Mouse (Mus musculus) olfactory bulb, adult 2 months (tissue): Measurements from ENCODE around the gene Ppp2r5d. TPM values are rescaled to one million over a fixed set of nuclear protein-coding genes. Genes with fewer than 3 reads are reported as not detected.

Experiments
- H3K27ac ChIP-seq: fragments of 200-500 bp; 2 replicates; pipeline ENCODE4 v1.5.1; 2012; ENCODE audit warnings: low read depth, low read length; ENCODE audit not compliant: insufficient read depth
- H3K4me1 ChIP-seq: fragments of 200-500 bp; 2 replicates; pipeline ENCODE4 v1.6.1; 2012; ENCODE audit warnings: low read length; ENCODE audit not compliant: control insufficient read depth, insufficient read depth
- H3K4me3 ChIP-seq: fragments of 200-500 bp; 2 replicates; pipeline ENCODE4 v1.5.1; 2012; ENCODE audit warnings: mild to moderate bottlenecking, low read depth, low read length, moderate library complexity; ENCODE audit not compliant: insufficient read depth
- CTCF ChIP-seq: fragments of 200-500 bp; IDR thresholded peaks from 2 replicates; pipeline ENCODE4 v1.5.1; 2012; ENCODE audit warnings: low read depth, mild to moderate bottlenecking, low read length, moderate library complexity; ENCODE audit not compliant: insufficient read depth
- POLR2A ChIP-seq: fragments of 200-500 bp; IDR thresholded peaks from 2 replicates; pipeline ENCODE4 v1.6.1; 2012; ENCODE audit warnings: mild to moderate bottlenecking, low read depth, low read length, moderate library complexity; ENCODE audit not compliant: insufficient read depth
- WGBS: fragments of 180-500 bp; shearing (Covaris S2); methylation state at CpG from one replicate; pipeline ENCODE4 v1.1.7; 2018; 5-methylcytosine and 5-hydroxymethylcytosine counted together
- polyA plus RNA-seq: library from polyadenylated mRNA; stranded (reverse); fragments of >200 nt; gene quantifications from 2 replicates; pipeline ENCODE4 v1.2.4, GENCODE M21; 2012; ENCODE audit warnings: low replicate concordance; ENCODE audit not compliant: missing spikeins, insufficient read depth, insufficient read length

Ppp2r5d gene
- polyA plus RNA-seq, 1 experiment = not detected

DNA sequence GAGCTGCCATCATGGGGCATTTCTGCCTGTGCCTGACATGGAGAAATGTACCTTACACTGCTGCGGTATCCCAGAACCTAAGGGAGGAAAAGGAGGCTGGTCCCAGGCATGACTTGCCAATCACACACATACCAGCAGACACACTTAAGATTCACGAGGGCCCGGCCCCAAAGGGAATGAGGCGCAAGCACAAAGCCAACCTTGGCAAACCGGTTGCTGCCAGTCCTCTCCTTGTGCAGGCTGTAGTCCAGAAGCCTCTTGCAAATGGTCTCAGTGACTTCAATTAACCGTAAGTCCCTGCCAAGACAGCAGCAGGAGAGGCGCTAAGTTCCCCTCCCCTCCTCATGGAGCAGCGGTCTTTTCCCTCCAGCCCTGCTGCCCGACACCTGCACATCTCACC is 38.1 kb upstream of the Ppp2r5d start:
- TF ChIP-seq CTCF (no peak), POLR2A (no peak)
- no peak overlapping the region for H3K4me3 ChIP-seq
- WGBS = 64% methylated on average over 9 of the region's 9 CpGs
- no peaks in the 10 kb centered on the region for H3K4me1 ChIP-seq
- no peak overlapping the region for H3K27ac ChIP-seq

DNA sequence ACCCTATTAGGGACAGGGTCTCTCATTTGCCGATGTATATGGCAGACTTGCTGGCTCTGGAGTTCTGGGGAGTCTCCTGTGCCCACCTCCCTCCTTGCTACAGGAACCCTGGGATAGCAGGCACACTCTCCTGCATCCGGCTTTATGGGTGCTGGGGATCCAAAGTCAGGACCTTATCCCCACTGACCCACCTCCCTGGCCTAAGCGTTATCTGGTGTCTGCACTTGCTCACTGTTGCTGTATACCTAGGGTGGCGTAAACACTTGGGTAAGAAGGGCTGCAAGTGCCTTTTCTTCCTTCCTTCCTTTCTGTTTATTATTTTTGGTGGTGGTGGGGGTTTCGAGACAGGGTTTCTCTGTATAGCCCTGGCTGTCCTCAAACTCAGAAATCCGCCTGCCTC is 36.4 kb upstream of the Ppp2r5d start:
- WGBS = 94% methylated on average over 6 of the region's 6 CpGs

DNA sequence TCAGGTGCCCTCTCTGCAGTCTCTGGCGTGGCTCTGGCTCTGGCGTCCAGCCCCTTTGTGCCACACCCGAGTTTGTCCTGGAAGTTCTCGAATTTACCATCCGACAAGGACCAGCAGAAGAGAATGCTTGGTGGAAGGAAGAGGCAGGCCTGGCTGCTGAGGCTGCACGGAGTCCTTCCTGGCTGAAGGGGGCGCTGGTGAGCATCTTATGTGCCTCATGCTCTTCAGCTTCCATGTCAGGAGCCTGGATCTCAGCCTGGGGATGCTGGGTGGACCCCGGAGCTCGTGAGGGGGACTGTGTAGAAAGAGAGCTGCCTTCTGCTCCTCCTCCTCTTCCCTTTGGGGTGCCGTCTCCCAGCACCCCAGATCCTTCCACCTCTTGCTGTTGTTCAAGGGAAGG is 31.2 kb upstream of the Ppp2r5d start:
- no peak for TF ChIP-seq POLR2A
- no peak for TF ChIP-seq CTCF

More for the DNA sequence above, 36.4 kb upstream of the Ppp2r5d start:
- H3K4me3 ChIP-seq = no peak overlapping the region
- H3K4me1 ChIP-seq = no peaks in the 10 kb centered on the region
- TF ChIP-seq POLR2A = no peak
- no peak for TF ChIP-seq CTCF
- no peak overlapping the region for H3K27ac ChIP-seq

DNA sequence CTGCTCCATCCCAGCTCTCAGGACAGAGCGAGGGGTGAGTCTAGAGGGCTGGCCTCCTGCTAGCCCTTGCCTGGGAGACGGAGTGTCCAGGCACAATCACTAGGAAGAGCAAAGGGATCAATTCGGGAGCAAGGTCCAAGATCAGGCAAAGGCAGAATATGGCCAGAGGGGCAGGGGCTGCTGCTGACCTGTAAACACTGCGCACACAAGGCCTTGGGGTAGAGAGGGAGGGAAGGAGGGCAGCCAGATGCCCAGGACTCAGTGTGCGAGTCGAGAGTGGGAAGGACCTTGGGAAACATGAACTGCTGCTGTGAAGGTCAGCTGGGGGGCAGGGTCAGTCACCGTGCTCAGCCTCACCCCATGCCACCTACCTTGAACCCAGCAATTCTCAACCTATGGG is 30.4 kb upstream of the Ppp2r5d start:
- no peak overlapping the region for H3K4me3 ChIP-seq
- 87% methylated on average over 7 of the region's 7 CpGs for WGBS
- H3K27ac ChIP-seq = no peak overlapping the region
- TF ChIP-seq CTCF = no peak
- H3K4me1 ChIP-seq = no peaks in the 10 kb centered on the region

More for the DNA sequence above, 31.2 kb upstream of the Ppp2r5d start:
- Histone ChIP-seq H3K27ac (no peak overlapping the region), H3K4me3 (no peak overlapping the region), H3K4me1 (no peaks in the 10 kb centered on the region)
- 59% methylated on average over 9 of the region's 10 CpGs for WGBS

DNA sequence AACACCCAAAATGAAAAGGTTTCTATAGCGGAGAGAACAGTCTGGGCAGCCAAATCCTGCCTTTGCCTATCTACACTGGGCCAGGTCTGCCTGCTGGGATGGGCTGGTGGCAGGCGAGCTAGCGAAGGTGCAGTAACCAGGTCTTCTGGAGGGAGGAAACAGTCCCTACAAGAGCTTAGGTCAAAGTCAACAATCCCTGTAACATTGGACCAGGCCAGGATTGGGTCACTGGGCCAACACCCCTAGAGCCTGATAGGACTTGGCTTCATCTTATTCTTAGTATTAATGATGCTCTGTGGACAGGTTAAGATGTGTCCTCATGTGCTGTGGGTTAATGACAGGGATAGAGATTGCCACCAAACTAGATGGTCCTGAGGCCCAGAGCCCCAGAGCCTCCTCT is 29.1 kb upstream of the Ppp2r5d start:
- WGBS = 96% methylated on average over 3 of the region's 3 CpGs
- Histone ChIP-seq H3K4me3 (no peak overlapping the region), H3K4me1 (peaks cover under 1% of the 10 kb centered on the region; the same call in 1 of the 2 replicates), H3K27ac (no peak overlapping the region)
- TF ChIP-seq POLR2A = no peak
- TF ChIP-seq CTCF = no peak

DNA sequence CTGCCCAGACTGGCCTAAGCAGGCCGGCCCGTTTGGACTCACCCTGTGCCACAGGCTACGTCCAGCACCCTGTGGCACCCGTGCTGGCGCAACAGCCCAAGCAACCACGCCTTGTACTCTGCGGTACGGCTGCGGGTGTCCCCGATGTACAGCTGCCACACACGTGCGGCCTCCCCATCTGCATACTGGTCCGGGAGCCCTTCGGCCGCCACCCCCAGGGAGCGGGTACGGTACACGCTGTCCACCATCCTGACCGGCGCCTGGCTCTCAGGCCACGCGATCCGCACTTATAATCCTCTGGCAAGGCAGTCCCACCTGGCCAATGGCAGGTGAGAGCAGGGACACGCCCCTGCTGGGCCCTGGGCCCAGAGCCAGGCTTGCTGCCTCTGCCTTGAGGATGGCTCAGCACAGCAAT is 24.0 kb upstream of the Ppp2r5d start, which contains the start of gene Gnmt:
Gnmt (minus strand) TSS at position 265 of the 415 bp plus-strand sequence.
- TF ChIP-seq POLR2A (no peak), CTCF (no peak)
- H3K4me1 ChIP-seq = peaks cover 5% of the 10 kb centered on the region; the same call in 1 of the 2 replicates
- 26% methylated on average over 24 of the region's 24 CpGs for WGBS
- no peak within 1 kb of the TSS for H3K27ac ChIP-seq
- H3K4me3 ChIP-seq = no peak within 1 kb of the TSS

DNA sequence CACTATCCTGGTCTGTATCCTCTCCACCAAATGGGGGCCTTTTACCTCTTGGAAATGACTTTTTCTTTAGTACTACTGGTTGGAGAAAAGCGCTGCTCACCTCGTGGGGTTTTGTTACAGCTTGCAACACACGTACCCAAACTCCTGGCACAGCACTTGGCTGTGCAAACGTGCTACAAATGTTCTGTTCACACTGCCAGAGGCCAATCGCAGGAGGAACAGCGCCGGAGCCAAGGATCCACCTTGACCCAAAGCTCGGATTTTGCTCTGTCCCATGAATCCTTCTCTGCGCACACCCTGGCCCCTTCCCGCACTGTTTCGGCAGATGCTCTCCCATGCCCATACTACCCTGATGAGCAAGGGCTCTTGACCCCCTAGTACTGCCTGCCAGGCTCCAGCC is 23.6 kb upstream of the Ppp2r5d start:
- Histone ChIP-seq H3K4me1 (peaks cover 5% of the 10 kb centered on the region; the same call in 1 of the 2 replicates), H3K27ac (no peak overlapping the region), H3K4me3 (no peak overlapping the region)
- no peak for TF ChIP-seq POLR2A
- no peak for TF ChIP-seq CTCF
- 56% methylated on average over 11 of the region's 11 CpGs for WGBS

DNA sequence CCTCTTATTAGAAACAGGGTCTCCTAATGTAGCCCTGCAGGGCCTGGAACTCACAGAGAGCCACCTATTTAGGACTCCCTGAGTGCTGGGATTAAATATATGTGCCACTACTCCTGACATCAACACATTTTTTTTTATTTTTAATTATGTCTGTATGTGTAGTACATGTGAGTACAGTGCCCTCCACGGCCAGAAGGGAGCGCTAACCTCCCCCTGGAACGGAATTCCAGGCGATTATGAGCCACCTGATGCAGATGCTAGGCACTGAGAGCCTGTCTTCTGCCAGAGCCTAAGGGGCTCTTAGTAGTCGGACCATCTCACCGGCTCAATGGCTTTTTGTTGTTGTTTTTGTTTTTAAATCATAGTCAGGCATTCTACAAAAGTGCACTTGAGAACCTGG is 23.1 kb upstream of the Ppp2r5d start:
- WGBS = 45% methylated on average over 6 of the region's 6 CpGs
- TF ChIP-seq CTCF (no peak), POLR2A (no peak)
- peaks cover 5% of the 10 kb centered on the region; the same call in 1 of the 2 replicates for H3K4me1 ChIP-seq
- H3K27ac ChIP-seq = no peak overlapping the region
- no peak overlapping the region for H3K4me3 ChIP-seq

DNA sequence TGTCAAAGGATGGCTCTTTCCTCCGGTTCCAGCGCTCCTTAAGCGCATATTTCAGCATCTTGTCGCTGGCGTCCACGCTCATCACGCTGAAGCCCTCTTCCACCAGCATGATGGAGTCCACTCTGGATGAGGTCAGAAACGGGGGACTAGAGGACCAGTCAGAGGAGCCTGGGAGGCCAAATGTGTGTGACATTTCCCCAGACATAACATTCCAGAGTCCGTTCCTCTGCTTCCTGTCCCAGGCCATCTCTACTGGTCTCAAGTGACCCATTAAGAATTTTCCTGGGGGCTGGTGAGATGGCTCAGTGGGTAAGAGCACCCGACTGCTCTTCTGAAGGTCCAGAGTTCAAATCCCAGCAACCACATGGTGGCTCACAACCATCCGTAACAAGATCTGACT is 22.4 kb upstream of the Ppp2r5d start:
- TF ChIP-seq POLR2A = no peak
- TF ChIP-seq CTCF = no peak
- 92% methylated on average over 11 of the region's 11 CpGs for WGBS

More for the DNA sequence above, 22.4 kb upstream of the Ppp2r5d start:
- H3K4me3 ChIP-seq = no peak overlapping the region
- peaks cover 5% of the 10 kb centered on the region; the same call in 1 of the 2 replicates for H3K4me1 ChIP-seq
- H3K27ac ChIP-seq = no peak overlapping the region
